Mouse (Mus musculus) right cerebral cortex, adult 18-20 months (tissue): ENCODE results near the gene Wbp1l.

Experiments
- DNase-seq: peaks from one replicate; pipeline ENCODE4 v3.0.0; 2022; ENCODE audit warnings: mixed read lengths

The Wbp1l gene

GRCm38 (mm10) chr19:46706540-46707295 lies 107.8 kb downstream of the Wbp1l start:
- DNase-seq, result no peak
